ENCODE assay signal across 10 mouse cellular contexts in genomic region chr2:156310945-156311344, GRCm38 (mm10). TPM values are rescaled to one million over a fixed set of nuclear protein-coding genes. Genes with fewer than 3 reads are reported as not detected.
DNase-seq lines count a peak whose midpoint lies in the region; ATAC-seq and TF ChIP-seq lines count a peak whose summit lies in the region.
"Had no signal": no experiment of that assay in that cellular context is flagged by ENCODE, and none has a peak within 500 bp of the region (broad histone marks: within the 10 kb centered on the region; RNA-seq: fewer than 3 reads in every experiment).

No protein-coding gene starts in this region.

- H3K27ac ChIP-seq in heart, embryonic 10.5 days: no peak overlapping the region
- H3K27ac ChIP-seq in neural tube, embryonic 11.5 days (ENCODE audit: low read depth, low read length): no peak overlapping the region
- H3K27ac ChIP-seq in liver, embryonic 15.5 days (replicated peaks): no peak overlapping the region
- H3K27ac ChIP-seq in stomach, postnatal 0 days (replicated peaks): no peak overlapping the region

- H3K27me3 ChIP-seq in heart, embryonic 10.5 days (ENCODE audit: insufficient read depth, poor library complexity, severe bottlenecking): no peaks in the 10 kb centered on the region
- H3K27me3 ChIP-seq in neural tube, embryonic 11.5 days (ENCODE audit: control insufficient read depth, insufficient read depth, low read length): no peaks in the 10 kb centered on the region
- no peaks in the 10 kb centered on the region for H3K27me3 ChIP-seq in liver, embryonic 15.5 days
- H3K27me3 ChIP-seq in stomach, postnatal 0 days (ENCODE audit: control insufficient read depth, insufficient read depth, low read length): no peaks in the 10 kb centered on the region

- WGBS in heart, embryonic 10.5 days: 89% methylated on average over 5 of the region's 5 CpGs
- 88% methylated on average over 5 of the region's 5 CpGs for WGBS in neural tube, embryonic 11.5 days
- 76% methylated on average over 5 of the region's 5 CpGs for WGBS in liver, embryonic 15.5 days (ENCODE audit: insufficient replicate concordance)
- WGBS in stomach, postnatal 0 days: 91% methylated on average over 5 of the region's 5 CpGs

- no peaks in the 10 kb centered on the region for H3K9me3 ChIP-seq in heart, embryonic 10.5 days
- no peaks in the 10 kb centered on the region for H3K9me3 ChIP-seq in neural tube, embryonic 11.5 days (ENCODE audit: control insufficient read depth, low read length)
- H3K9me3 ChIP-seq in liver, embryonic 15.5 days (replicated peaks): no peaks in the 10 kb centered on the region
- no peaks in the 10 kb centered on the region for H3K9me3 ChIP-seq in stomach, postnatal 0 days (ENCODE audit: control insufficient read depth, low read length)

- TF ChIP-seq EP300 in stomach, postnatal 0 days (optimal IDR thresholded peaks at IDR 0.05): no peak

- peaks cover 32% of the 10 kb centered on the region for H3K36me3 ChIP-seq in heart, embryonic 10.5 days
- H3K36me3 ChIP-seq in neural tube, embryonic 11.5 days (ENCODE audit: control insufficient read depth, insufficient read depth, low read length): no peaks in the 10 kb centered on the region; the same call in 1 of the 2 replicates
- peaks cover 4% of the 10 kb centered on the region; the same call in 1 of the 2 replicates for H3K36me3 ChIP-seq in liver, embryonic 15.5 days (replicated peaks)
- no peaks in the 10 kb centered on the region for H3K36me3 ChIP-seq in stomach, postnatal 0 days (ENCODE audit: control insufficient read depth, insufficient read depth, low read length)

- no peak for TF ChIP-seq CTCF in stomach, postnatal 0 days (IDR thresholded peaks at IDR 0.05; ENCODE audit: low read depth)

- no peak for ATAC-seq in neural tube, embryonic 11.5 days (ENCODE audit: insufficient read depth, low FRiP score, low TSS enrichment)
- no peak for ATAC-seq in liver, embryonic 15.5 days (ENCODE audit: insufficient read depth)
- no peak for ATAC-seq in stomach, postnatal 0 days (ENCODE audit: low FRiP score, low TSS enrichment)

- no peak overlapping the region; the same call in 1 of the 2 replicates for H3K4me2 ChIP-seq in neural tube, embryonic 11.5 days (ENCODE audit: low read depth)
- H3K4me2 ChIP-seq in liver, embryonic 15.5 days: peak overlapping the region; percentile 91
- H3K4me2 ChIP-seq in stomach, postnatal 0 days (replicated peaks; ENCODE audit: low read depth): peak overlapping the region; percentile 80; the same call in 1 of the 2 replicates

- DNase-seq in heart, embryonic 10.5 days (ENCODE audit: low spot score): no peak
- no peak for DNase-seq in heart, adult 18-20 months
- no peak for DNase-seq in neural tube, embryonic 11.5 days (ENCODE audit: low spot score)
- no peak for DNase-seq in neural tube, embryonic 10.5 days (ENCODE audit: extremely low spot score, low spot score)
- no peak for DNase-seq in stomach, postnatal 0 days (ENCODE audit: low spot score)
- no peak for DNase-seq in left cerebral cortex, adult 9 months (ENCODE audit: low spot score in 2 of 2)
- no peak for DNase-seq in cerebellum, adult 11-12 months
- DNase-seq: cerebellum, postnatal 25 days; thymus, adult 2 months had no signal

- H3K4me3 ChIP-seq in heart, embryonic 10.5 days: peak overlapping the region; percentile 76; the same call in 1 of the 2 replicates
- H3K4me3 ChIP-seq in neural tube, embryonic 11.5 days (ENCODE audit: low read depth, low read length): peak overlapping the region; percentile 90; the same call in 1 of the 2 replicates
- H3K4me3 ChIP-seq in liver, embryonic 15.5 days (replicated peaks): peak overlapping the region; percentile 96
- H3K4me3 ChIP-seq in stomach, postnatal 0 days (ENCODE audit: low read depth, low read length): no peak overlapping the region

- no peak overlapping the region for H3K9ac ChIP-seq in neural tube, embryonic 11.5 days (ENCODE audit: low read length)
- H3K9ac ChIP-seq in liver, embryonic 15.5 days: 0 out of 2 replicates have a peak overlapping the region, but pooled peaks have one; percentile 87
- no peak overlapping the region for H3K9ac ChIP-seq in stomach, postnatal 0 days (ENCODE audit: low read length)

- H3K4me1 ChIP-seq in heart, embryonic 10.5 days: peaks cover 12% of the 10 kb centered on the region
- no peaks in the 10 kb centered on the region for H3K4me1 ChIP-seq in neural tube, embryonic 11.5 days (ENCODE audit: control insufficient read depth, insufficient read depth, low read length)
- H3K4me1 ChIP-seq in liver, embryonic 15.5 days (replicated peaks): peaks cover 26% of the 10 kb centered on the region
- H3K4me1 ChIP-seq in stomach, postnatal 0 days (replicated peaks; ENCODE audit: control insufficient read depth, insufficient read depth): 0 out of 2 replicates have a peak, but pooled peaks cover 3% of the 10 kb centered on the region

RNA-seq across cellular contexts. Expression of gene Cnbd2, which starts 1.2 kb away (rescaled TPM):
- polyA plus RNA-seq in heart, embryonic 10.5 days (2016; fragmentation: Nextera tagmentation; extraction: Ambion mirVana): 2.3 TPM in 2 replicates
- under 1 TPM; 0.62 to 0.69 TPM for total RNA-seq in heart, adult 18-20 months (2021)
- polyA plus RNA-seq in neural tube, embryonic 11.5 days (2014; fragmentation: Nextera tagmentation; extraction: Ambion mirVana): 3.1 and 3.2 TPM in 2 replicates
- polyA plus RNA-seq in liver, embryonic 15.5 days (2015; fragmentation: Nextera tagmentation; extraction: Ambion mirVana): 1.9 and 2.0 TPM in 2 replicates
- 6.1 and 6.3 TPM in 2 replicates for polyA plus RNA-seq in stomach, postnatal 0 days (2015; fragmentation: Nextera tagmentation; extraction: Ambion mirVana)

RNA-seq across cellular contexts. Expression of gene Scand1, which starts 1.6 kb away (rescaled TPM):
- polyA plus RNA-seq in heart, embryonic 10.5 days (2016; fragmentation: Nextera tagmentation; extraction: Ambion mirVana): 50.8 and 60.3 TPM in 2 replicates
- 10 to 100 TPM; 80.0 to 86.3 TPM for total RNA-seq in heart, adult 18-20 months (2021)
- 63.0 and 63.8 TPM in 2 replicates for polyA plus RNA-seq in neural tube, embryonic 11.5 days (2014; fragmentation: Nextera tagmentation; extraction: Ambion mirVana)
- 26.3 and 28.5 TPM in 2 replicates for polyA plus RNA-seq in liver, embryonic 15.5 days (2015; fragmentation: Nextera tagmentation; extraction: Ambion mirVana)
- 116 TPM in 2 replicates for polyA plus RNA-seq in stomach, postnatal 0 days (2015; fragmentation: Nextera tagmentation; extraction: Ambion mirVana)
